Mouse (Mus musculus): ENCODE measurements around the gene Usp19.

- TF ChIP-seq CTCF (IDR thresholded peaks at IDR 0.05; ENCODE audit: low read depth) = no peak
- TF ChIP-seq EP300 (IDR thresholded peaks at IDR 0.05; ENCODE audit: low read depth) = no peak
These were observed 16.5 kb downstream of the Usp19 start for GRCm38 (mm10) chr9:108506901-108507300.

Measured in heart, postnatal 0 days (tissue).